Mouse (Mus musculus) spleen, adult 12 weeks (tissue): ENCODE measurements around the gene Ppp1r12c.
A peak's percentile ranks its signal among the peaks of the same experiment; 100 is the strongest.

ENCODE experiments used
- DNase-seq: peaks from one replicate; pipeline ENCODE4 v3.0.0; 2022; ENCODE audit warnings: low spot score

Gene Ppp1r12c

DNA sequence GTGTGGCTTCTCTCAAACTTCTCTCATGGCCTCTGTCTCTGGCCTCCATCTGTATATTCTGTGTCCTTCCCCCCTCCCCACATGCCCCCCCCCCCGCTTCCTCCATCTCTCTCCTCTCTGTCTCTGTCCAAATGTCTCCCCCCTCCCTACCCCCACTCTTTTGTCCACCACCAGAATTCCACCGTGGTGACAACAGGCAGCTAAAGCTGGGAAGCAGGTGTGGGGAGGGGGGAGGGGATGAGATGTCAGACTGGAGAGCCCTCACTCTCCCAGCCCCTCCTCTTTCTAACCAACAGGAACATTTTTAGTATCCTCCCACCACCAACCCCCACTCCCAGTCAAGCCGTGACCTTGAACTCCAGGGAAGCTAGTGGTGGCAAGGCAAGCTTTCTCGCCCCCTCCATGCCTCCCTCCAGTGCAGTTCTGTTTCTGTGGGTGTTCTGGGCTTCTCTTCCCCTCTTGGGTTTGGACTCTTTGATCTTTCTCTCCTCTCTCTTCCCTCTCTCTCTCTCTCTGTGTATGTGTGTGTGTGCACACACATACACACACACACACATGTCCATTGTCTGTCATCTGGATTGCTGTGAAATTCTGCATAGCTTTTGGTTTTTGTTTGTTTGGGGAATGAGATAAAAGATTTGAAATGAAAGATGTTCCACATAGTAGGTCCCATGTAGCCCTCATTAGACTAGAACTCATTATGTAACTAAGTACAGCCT lies 15.0 kb upstream of the Ppp1r12c start, which contains the start of gene Tnnt1:
TSS of gene Tnnt1 (minus strand) at position 51 of the 719 bp plus-strand sequence.
- DNase-seq: no peak

- no peak for DNase-seq
Measured at GRCm38 (mm10) chr7:4515853-4516252, 14.4 kb upstream of the Ppp1r12c start.

GRCm38 (mm10) chr7:4513829-4514712 lies 12.6 kb upstream of the Ppp1r12c start:
- no peak for DNase-seq

GRCm38 (mm10) chr7:4513236-4513635 lies 11.8 kb upstream of the Ppp1r12c start:
- DNase-seq: peak; percentile 37

DNA sequence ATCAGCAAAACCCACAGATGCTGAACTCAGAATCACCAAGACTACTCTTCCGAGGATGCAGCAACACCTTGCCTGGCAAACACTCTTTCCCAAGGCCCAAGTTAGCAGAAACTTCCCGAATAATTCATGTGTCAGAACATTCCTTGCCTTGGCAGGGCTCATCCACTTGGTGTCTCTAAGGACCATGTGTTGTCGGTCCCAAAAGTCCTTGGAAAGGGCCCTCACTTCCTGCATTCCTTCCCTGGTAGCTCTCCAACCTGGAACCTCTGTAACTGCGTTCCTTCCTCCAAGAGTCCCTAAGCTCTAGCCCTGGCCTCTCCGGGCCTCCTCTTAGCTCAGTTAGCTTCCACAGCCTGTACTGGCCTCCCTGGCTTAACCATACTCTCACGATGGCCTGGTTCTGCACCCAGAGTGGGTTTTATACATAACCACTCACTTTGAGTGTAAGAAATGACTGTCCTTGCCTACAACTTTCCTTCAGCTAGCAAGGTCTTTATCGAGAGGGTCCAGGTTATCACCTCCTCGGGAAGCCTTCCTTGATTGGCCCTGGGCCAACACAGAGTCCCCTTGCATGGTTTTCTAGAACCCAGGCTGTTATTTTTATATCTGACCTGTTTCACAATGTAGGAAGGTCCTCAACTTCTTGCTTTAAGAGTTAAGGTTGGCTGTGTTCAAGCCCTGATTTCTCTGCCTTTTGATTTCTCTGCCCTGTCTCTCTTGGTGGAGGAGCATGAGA lies 10.2 kb upstream of the Ppp1r12c start:
- no peak for DNase-seq

DNA sequence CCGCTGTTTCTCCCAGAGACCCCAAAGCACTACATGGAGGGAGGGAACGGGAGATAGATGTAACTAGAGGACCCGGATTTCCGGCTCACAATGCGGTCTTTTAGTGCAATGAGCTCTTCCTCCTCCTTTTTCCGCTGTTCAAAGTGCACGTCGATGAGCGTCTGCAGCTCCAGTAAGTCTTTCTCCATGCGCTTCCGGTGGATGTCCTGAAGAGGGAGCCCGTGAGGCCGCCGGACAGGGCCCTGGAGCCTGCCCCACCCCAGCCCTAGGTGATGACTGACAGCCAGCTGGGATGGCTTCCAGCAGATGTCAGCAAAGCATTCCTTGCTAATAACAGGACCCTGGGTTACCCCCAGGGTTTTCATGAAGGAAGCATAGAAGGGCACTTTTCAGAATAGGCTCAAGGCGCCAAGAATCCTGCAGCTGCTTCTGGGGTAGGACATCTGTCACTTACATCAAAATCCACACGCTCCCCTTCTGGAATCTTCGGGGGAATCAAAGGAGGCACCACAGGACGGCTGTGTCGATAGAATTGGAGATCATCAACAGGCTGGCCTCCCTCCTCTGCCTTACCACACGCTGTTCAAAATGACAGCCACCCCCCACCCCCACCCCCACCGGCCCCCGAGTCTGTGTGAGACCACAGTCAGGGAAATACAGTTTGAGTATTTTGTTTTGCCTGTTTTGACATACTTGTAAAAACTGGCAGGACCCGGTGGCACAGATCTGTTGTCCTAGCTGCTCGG lies 8.6 kb upstream of the Ppp1r12c start:
- DNase-seq: peak; percentile 54

GRCm38 (mm10) chr7:4508739-4509116 lies 7.2 kb upstream of the Ppp1r12c start:
- DNase-seq: no peak

DNA sequence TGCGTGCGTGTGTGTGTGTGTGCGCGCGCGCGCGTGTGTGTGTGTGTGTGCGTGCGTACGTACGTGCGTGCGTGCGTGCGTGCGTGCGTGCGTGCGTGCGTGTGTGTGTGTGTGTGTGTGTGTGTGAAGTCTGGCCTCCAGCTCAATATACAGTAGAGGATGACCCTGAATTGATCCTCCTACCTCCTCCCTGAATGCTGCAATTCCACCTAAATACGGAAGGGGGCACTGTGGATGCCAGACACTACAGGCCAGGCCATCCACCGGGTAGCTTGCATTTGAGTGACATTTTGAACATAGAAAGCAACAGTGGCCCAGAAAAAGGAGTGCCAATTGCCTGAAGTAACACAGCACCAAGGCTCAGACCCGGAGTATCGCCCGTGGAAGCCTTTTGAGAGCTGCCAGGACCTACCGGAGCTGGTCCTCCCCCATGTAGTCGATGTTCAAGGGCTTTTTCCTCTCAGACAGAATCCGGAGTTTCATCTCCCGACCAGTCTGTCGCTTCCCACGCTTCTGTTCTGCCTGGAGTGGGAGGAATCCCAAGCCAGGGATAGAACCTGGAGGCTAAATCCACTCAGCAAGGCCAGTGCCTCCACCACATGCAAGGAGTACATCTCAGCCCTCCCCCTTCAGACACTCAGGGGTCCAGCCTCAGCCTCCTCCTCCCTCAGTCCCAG lies 6.7 kb upstream of the Ppp1r12c start:
- DNase-seq: no peak

DNA sequence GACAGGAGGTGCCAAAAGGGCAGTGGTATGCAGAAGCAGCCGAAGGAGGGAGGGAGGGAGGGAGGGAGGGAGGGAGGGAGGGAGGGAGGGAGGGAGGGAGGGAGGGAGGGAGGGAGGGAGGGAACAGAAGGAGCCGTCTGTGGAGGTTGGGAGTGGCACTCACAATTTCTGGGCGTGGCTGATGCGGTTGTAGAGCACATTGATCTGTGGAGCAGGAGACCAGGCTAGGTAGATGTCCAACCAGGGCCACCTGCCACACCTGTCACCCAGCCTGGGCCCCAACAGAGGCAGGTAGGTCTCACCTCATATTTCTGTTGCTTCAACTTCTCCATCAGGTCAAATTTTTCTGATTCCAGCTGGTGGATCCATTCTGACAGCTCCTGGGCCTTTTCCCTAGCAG lies 5.7 kb upstream of the Ppp1r12c start:
- DNase-seq: no peak

DNA sequence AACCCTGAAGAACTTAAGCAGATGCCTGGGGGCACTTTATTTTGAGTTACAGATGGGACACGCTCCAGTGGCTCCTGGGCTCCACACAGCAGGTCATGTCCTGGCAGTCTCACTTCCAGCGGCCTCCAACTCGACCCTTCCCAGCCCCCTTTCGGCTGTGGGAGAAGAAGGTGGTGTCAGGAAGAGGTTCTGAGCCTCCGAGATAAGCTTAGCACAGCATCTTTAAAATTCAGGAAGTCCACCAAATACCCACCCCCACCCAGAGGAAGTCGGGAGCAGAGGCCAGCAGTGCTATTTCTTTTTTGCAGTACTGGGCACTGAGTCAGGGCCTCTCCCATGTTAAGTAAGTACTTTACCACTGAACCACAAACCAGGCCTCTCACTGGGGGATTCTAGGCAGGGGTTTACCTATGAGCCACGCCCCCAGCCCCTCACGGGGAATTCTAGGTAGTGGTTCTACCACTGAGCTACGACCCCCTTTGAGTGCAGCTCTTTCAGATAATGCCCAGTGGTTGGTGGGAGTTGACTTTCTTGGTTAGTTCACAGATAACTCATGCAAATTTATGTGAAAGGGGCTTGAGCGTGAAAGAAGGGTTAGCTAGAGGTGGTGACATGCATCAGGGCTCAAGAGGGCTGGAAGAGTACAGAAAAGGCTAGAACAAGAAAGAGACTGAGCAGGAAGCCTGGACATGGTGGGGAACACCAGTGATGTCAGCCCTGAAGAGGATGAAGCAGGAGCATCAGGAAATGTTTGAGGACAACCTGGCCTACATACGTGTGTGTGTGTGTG lies 3.4 kb upstream of the Ppp1r12c start:
- no peak for DNase-seq

GRCm38 (mm10) chr7:4503858-4504257 lies 2.4 kb upstream of the Ppp1r12c start:
- no peak for DNase-seq

DNA sequence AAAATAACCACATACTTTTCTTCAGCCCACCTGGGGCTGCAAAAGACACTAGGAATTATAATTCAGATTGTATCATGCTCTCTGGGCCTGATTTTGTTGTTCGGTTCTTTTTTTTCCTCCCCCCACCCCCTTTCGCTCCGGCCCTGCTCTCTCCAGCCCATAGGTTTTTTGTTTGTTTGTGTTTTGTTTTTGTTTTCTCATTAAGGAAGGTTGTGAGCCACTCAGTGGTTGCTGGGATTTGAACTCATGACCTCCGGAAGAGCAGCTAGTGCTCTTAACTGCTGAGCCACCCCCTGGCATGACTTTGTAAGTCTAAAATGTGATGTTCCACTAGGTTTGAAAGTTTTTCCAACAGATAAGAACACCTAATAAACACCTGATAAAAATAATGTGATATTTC lies 1.6 kb upstream of the Ppp1r12c start:
- DNase-seq: no peak

GRCm38 (mm10) chr7:4502421-4503090 lies 1.1 kb upstream of the Ppp1r12c start:
- no peak for DNase-seq

GRCm38 (mm10) chr7:4500892-4501471 lies 498 bp downstream of the Ppp1r12c start:
- DNase-seq: peak; percentile 51

- no peak for DNase-seq
Measured at GRCm38 (mm10) chr7:4499034-4499433, 2.4 kb downstream of the Ppp1r12c start.

GRCm38 (mm10) chr7:4498251-4498650 lies 3.2 kb downstream of the Ppp1r12c start:
- no peak for DNase-seq

DNA sequence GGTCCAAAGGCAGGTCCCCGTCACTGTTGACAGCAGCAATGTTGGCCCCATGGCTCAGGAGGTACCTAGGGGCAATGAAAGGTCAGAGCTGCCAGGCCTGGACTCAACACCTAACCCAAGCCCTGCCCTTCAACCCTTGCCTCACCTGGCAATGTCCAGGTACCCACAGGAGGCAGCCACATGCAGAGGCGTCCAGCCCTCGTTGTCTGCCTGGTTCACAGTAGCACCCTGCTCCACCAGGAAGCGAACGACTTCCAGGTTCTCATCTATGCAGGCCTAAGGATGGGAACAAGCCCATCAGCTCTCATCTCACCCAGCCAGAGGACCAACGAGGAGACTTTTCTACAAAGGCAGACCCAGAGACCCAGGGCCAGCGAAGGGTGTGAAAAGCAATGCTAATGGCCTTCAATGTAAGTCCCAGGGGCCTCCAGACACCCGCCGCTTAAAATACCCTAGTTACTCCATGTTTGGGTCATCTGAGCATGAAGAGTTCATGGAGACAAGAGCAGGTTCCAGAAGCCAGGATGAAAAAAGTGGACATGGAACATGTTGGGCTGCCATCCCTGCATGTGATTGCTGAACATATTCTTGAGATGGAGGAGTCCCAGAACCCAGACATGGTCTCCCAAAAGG lies 4.1 kb downstream of the Ppp1r12c start:
- DNase-seq: no peak

DNA sequence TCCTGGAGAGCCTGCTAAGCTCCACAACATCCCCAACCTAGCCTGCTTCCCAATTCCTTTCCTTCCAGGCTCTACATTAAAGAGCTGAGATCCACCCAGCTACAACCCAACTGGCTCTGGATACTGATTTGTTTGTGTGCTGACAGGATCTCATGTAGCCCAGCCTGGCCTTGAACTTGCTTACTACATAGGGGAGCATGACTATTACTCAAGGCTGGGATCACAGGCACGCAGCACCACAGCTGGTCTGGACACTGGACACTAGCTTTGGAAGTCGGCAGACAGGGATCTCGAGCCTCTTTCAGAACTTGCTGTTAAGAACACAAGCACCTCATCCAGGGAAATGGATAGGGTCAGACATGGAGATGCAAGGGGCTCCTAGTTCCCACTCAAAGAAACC lies 5.0 kb downstream of the Ppp1r12c start:
- no peak for DNase-seq

DNA sequence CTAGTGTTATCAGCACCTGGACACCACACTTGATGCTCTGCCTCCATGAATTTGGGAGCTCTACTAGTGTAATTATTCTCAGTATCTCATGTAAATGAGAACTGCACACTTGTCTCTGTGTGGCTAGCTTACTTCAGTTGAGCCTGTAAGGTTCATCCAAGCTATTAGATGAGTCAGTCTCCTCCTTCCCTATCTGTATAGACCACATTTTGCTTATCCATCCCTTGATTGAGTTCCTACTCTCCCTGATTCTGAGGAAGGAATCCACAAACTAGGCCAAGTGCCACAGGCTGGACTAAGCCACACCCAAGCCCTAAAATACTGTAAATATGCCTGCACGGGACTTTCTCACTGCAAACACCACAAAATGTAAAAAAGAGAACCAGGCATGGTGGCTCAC lies 7.5 kb downstream of the Ppp1r12c start:
- DNase-seq: no peak
